Mouse (Mus musculus): ENCODE results near the gene Olfr531. TPM values are rescaled to one million over a fixed set of nuclear protein-coding genes. Genes with fewer than 3 reads are reported as not detected.

The Olfr531 gene
- total RNA-seq (2023), result not detected

GRCm38 (mm10) chr7:140402818-140403217 lies at the start of gene Olfr531:
TSS of gene Olfr531 (minus strand) at chr7:140402918.

GRCm38 (mm10) chr7:140421539-140421938 lies 18.8 kb upstream of the Olfr531 start, which contains the start of gene Olfr532:
TSS of gene Olfr532 (minus strand) at chr7:140421639.

GRCm38 (mm10) chr7:140376231-140376630 lies 26.5 kb downstream of the Olfr531 start, which contains the start of gene Olfr530:
TSS of gene Olfr530 (minus strand) at chr7:140376331.

GRCm38 (mm10) chr7:140361571-140361970 lies 41.1 kb downstream of the Olfr531 start, which contains the start of gene Olfr60:
TSS of gene Olfr60 (minus strand) at chr7:140361671.

Other genes with a start within 250 kb of the Olfr531 start
- not detected for gene Sprn, start 248.0 kb downstream of the Olfr531 start, total RNA-seq (2023)
- gene Olfr522, start 238.2 kb downstream of the Olfr531 start, total RNA-seq (2023), result not detected
- not detected for gene Olfr523, start 229.7 kb downstream of the Olfr531 start, total RNA-seq (2023)
- not detected for gene Olfr524, start 197.0 kb downstream of the Olfr531 start, total RNA-seq (2023)
- gene Cd163l1, start 184.7 kb downstream of the Olfr531 start, total RNA-seq (2023), result not detected
- 0.32 TPM for gene 5830411N06Rik, start 155.6 kb downstream of the Olfr531 start, total RNA-seq (2023)
- not detected for gene Olfr525, start 82.1 kb downstream of the Olfr531 start, total RNA-seq (2023)
- gene Olfr527, start 68.9 kb downstream of the Olfr531 start, total RNA-seq (2023), result not detected
- gene Olfr60, start 41.2 kb downstream of the Olfr531 start, total RNA-seq (2023), result not detected
- gene Olfr530, start 26.6 kb downstream of the Olfr531 start, total RNA-seq (2023), result not detected
- gene Olfr532, start 18.7 kb upstream of the Olfr531 start, total RNA-seq (2023), result not detected
- gene Olfr533, start 60.5 kb upstream of the Olfr531 start, total RNA-seq (2023), result not detected
- gene Olfr535, start 81.3 kb upstream of the Olfr531 start, total RNA-seq (2023), result not detected
- not detected for gene Olfr536, start 104.5 kb upstream of the Olfr531 start, total RNA-seq (2023)
- gene Olfr538, start 165.0 kb upstream of the Olfr531 start, total RNA-seq (2023), result not detected
- gene Olfr46, start 198.4 kb upstream of the Olfr531 start, total RNA-seq (2023), result not detected
- not detected for gene Olfr61, start 226.1 kb upstream of the Olfr531 start, total RNA-seq (2023)
- not detected for gene Olfr53, start 243.5 kb upstream of the Olfr531 start, total RNA-seq (2023)